Mouse (Mus musculus) heart, adult 18-20 months (tissue): ENCODE data around the gene Ppp1r15a. TPM values are rescaled to one million over a fixed set of nuclear protein-coding genes. Genes with fewer than 3 reads are reported as not detected.
A peak's percentile ranks its signal among the peaks of the same experiment; 100 is the strongest.
"Not testable (repeated sequence)": the region's sequence is repeated elsewhere in the genome, so short reads cannot be mapped to it uniquely, and the experiment has no call there.

Source experiments
- DNase-seq, 2 experiments: peaks; one replicate each; pipeline ENCODE4 v3.0.0; 2021 to 2022; ENCODE audit warnings: mixed read lengths in 1 of 2
- total RNA-seq, 2 experiments: library from RNA; stranded (reverse); gene quantifications; 2 replicates each; pipeline ENCODE4 v1.2.3; 2021

Ppp1r15a gene
- total RNA-seq, 2 experiments from 2014 or later = 31.6 to 33.7 TPM

DNA sequence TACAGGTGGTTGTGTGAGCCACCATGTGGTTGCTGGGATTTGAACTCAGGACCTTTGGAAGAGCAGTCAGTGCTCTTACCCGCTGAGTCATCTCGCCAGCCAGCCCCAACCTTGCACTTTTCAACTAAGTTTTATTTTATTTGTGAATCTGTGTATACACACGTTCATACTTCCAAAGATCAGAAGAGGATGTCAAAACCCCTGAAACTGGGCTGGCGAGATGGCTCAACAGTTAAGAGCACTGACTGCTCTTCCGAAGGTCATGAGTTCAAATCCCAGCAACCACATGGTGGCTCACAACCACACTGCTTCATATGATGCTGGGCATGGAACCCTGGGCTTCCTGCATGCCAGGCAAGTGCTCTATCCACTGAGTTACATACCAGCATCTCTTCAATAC lies 41.1 kb downstream of the Ppp1r15a start:
- not testable (repeated sequence) for DNase-seq

DNA sequence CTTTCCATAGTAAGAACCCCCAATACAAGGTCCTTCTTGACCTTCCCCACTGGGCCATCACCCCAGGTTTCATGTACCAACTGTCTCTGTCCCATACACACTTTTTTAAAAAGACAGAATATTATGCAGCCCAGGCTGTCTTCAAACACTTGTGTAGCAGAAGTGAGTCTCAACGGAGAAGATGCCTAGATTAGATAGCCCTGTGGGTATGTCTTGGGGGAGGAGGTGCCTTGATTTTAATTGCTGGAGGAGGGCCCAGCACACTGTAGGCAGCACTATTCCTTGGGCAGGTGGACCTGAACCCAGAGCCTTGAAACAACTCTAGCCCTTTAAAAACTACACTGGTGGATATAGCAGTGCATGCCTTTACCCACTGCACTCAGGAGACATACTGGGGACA lies 43.9 kb downstream of the Ppp1r15a start:
- DNase-seq = no peak

GRCm38 (mm10) chr7:45481374-45481927 lies 44.6 kb downstream of the Ppp1r15a start, which contains the start of gene Tulp2:
Gene Tulp2 (plus strand): TSS chr7:45481877.
- DNase-seq = peak; percentile 69 to 80

- not testable (repeated sequence) for DNase-seq
Observed at GRCm38 (mm10) chr7:45480310-45480709, 45.8 kb downstream of the Ppp1r15a start.

DNA sequence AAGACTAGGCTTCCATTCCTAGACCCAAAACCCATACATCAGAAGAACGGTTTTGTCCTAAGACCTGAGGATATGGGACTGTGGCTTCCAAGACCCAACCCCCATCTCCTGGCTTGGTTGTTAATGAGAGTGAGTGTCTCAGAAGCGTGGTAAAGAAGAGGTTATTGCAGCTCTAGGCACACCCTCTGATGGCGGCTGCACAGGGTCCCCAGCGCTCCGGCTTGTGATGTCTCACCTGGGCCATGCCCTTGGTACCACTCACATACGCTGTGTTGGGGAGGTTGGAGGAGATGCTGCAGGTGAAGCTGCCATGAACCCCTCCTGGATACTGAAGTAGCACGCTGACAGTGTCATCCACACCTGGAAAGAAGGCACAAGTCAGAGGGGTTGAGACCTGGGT lies 47.3 kb downstream of the Ppp1r15a start:
- no peak for DNase-seq

DNA sequence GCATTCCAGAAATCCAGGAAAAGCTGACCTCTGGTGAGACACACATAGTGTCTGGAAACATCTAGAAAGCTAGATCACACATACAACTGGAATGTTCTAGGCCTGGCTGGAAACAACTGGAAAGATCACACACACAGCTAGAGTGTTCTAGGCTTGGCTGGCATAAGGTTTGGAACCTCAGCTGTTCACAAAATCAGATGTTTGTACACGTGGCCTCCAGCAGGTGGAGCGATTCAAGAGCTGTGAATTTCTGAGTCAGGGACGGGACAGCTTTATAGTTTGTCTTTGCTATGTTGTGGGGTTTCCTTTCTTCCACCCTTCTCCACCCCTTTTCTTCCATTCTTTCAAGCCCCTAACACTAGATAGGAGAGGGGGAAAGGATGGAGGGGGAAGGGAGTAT lies 49.1 kb downstream of the Ppp1r15a start:
- peak; percentile 69 to 80 for DNase-seq

DNA sequence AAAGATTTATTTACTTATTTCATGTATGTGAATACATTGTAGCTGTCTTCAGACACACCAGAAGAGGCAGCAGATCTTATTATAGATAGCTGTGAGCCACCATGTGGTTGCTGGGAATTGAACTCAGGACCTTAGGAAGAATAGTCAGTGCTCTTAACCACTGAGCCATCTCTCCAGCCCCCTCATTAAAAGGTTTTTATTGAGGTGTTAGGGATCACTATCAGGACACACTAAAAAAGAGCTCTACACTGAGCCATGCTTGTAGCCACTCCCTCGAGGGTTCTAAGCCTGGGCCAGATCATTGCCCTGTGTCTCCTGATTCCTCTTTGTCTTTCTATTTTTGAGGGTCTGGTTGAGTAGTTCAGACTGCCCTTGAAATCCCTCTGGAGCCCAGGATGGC lies 49.6 kb downstream of the Ppp1r15a start:
- DNase-seq = no peak

- no peak for DNase-seq
Observed at GRCm38 (mm10) chr7:45475291-45475969, 50.6 kb downstream of the Ppp1r15a start.

Other genes starting within 250 kb of the Ppp1r15a start
- gene Slc6a21, start 248.8 kb downstream of the Ppp1r15a start, total RNA-seq = not detected
- 10 to 100 TPM; 20.0 to 27.9 TPM for gene Trpm4, start 192.5 kb downstream of the Ppp1r15a start, total RNA-seq
- 100 to 1,000 TPM; 954 to 975 TPM for gene Hrc, start 191.0 kb downstream of the Ppp1r15a start, total RNA-seq
- under 1 TPM in 1 of 2 experiments, not detected in 1; 0.33 TPM for gene Ppfia3, start 159.2 kb downstream of the Ppp1r15a start, total RNA-seq
- gene Lin7b, start 155.7 kb downstream of the Ppp1r15a start, total RNA-seq = 1 to 10 TPM; 1.7 to 2.3 TPM
- gene Snrnp70, start 130.5 kb downstream of the Ppp1r15a start, total RNA-seq = 10 to 100 TPM; 81.1 to 85.7 TPM
- 1 to 10 TPM; 6.1 to 7.4 TPM for gene Kcna7, start 120.6 kb downstream of the Ppp1r15a start, total RNA-seq
- under 1 TPM; 0.25 to 0.28 TPM for gene Ntf5, start 112.6 kb downstream of the Ppp1r15a start, total RNA-seq
- not detected for gene Lhb, start 105.4 kb downstream of the Ppp1r15a start, total RNA-seq
- gene Gys1, start 91.4 kb downstream of the Ppp1r15a start, total RNA-seq = 100 to 1,000 TPM in 1 of 2 experiments, 10 to 100 TPM in 1; 99.2 to 105 TPM
- gene Ruvbl2, start 88.2 kb downstream of the Ppp1r15a start, total RNA-seq = 10 to 100 TPM; 25.2 to 26.5 TPM
- gene Ftl1, start 66.4 kb downstream of the Ppp1r15a start, total RNA-seq = 100 to 1,000 TPM; 287 to 382 TPM
- gene Bax, start 59.4 kb downstream of the Ppp1r15a start, total RNA-seq = 10 to 100 TPM; 23.4 to 24.1 TPM
- gene Tulp2, start 44.4 kb downstream of the Ppp1r15a start, total RNA-seq = not detected
- 10 to 100 TPM in 1 of 2 experiments, 1 to 10 TPM in 1; 8.7 to 12.3 TPM for gene Gm45808, start 39.5 kb downstream of the Ppp1r15a start, total RNA-seq
- gene Dhdh, start 37.5 kb downstream of the Ppp1r15a start, total RNA-seq = 10 to 100 TPM in 1 of 2 experiments, 1 to 10 TPM in 1; 7.9 to 13.1 TPM
- gene Nucb1, start 15.9 kb downstream of the Ppp1r15a start, total RNA-seq = 100 to 1,000 TPM; 129 to 143 TPM
- gene Plekha4, start 62 bp upstream of the Ppp1r15a start, total RNA-seq = 1 to 10 TPM; 2.0 to 2.5 TPM
- gene Hsd17b14, start 28.6 kb upstream of the Ppp1r15a start, total RNA-seq = under 1 TPM in 1 of 2 experiments, not detected in 1; 0.41 TPM
- 100 to 1,000 TPM; 225 to 264 TPM for gene Bcat2, start 43.9 kb upstream of the Ppp1r15a start, total RNA-seq
- gene Fgf21, start 89.2 kb upstream of the Ppp1r15a start, total RNA-seq = not detected
- not detected for gene Fut1, start 91.0 kb upstream of the Ppp1r15a start, total RNA-seq
- gene Izumo1, start 95.5 kb upstream of the Ppp1r15a start, total RNA-seq = under 1 TPM; 0.17 to 0.26 TPM
- 10 to 100 TPM; 21.6 to 26.8 TPM for gene Rasip1, start 101.2 kb upstream of the Ppp1r15a start, total RNA-seq
- gene Mamstr, start 113.7 kb upstream of the Ppp1r15a start, total RNA-seq = 1 to 10 TPM; 2.4 to 2.6 TPM
- under 1 TPM; 0.42 to 0.46 TPM for gene Fut2, start 140.1 kb upstream of the Ppp1r15a start, total RNA-seq
- gene Ntn5, start 157.8 kb upstream of the Ppp1r15a start, total RNA-seq = not detected
- under 1 TPM; 0.18 to 0.30 TPM for gene Sec1, start 168.1 kb upstream of the Ppp1r15a start, total RNA-seq
- gene Car11, start 173.6 kb upstream of the Ppp1r15a start, total RNA-seq = 1 to 10 TPM; 3.4 to 5.9 TPM
- 10 to 100 TPM; 12.1 to 15.0 TPM for gene Dbp, start 178.8 kb upstream of the Ppp1r15a start, total RNA-seq
- 100 to 1,000 TPM; 574 to 615 TPM for gene Rpl18, start 189.2 kb upstream of the Ppp1r15a start, total RNA-seq
- gene Sphk2, start 191.7 kb upstream of the Ppp1r15a start, total RNA-seq = 10 to 100 TPM; 18.4 to 20.2 TPM
- gene Fam83e, start 194.9 kb upstream of the Ppp1r15a start, total RNA-seq = under 1 TPM; 0.30 to 0.62 TPM
- gene Spaca4, start 199.5 kb upstream of the Ppp1r15a start, total RNA-seq = not detected